Mouse (Mus musculus) kidney, adult 2 months (tissue): ENCODE measurements around the gene Car11. TPM values are rescaled to one million over a fixed set of nuclear protein-coding genes. Genes with fewer than 3 reads are reported as not detected.

Source experiments
- DNase-seq: peaks from one replicate; pipeline ENCODE4 v3.0.0; 2021
- H3K27ac ChIP-seq: fragments of 200-500 bp; 2 replicates; pipeline ENCODE4 v1.5.1; 2012; ENCODE audit warnings: low read depth, low read length, control low read depth, inconsistent platforms; ENCODE audit not compliant: insufficient read depth
- H3K27me3 ChIP-seq: fragments of 200-500 bp; replicated peaks from 2 replicates; pipeline ENCODE4 v1.6.1; 2012; ENCODE audit warnings: mild to moderate bottlenecking, moderate library complexity, low read length, inconsistent platforms; ENCODE audit not compliant: control insufficient read depth, insufficient read depth
- H3K36me3 ChIP-seq: fragments of 200-500 bp; 2 replicates; pipeline ENCODE4 v1.6.1; 2012; ENCODE audit warnings: mild to moderate bottlenecking, moderate library complexity, low read length, inconsistent platforms; ENCODE audit not compliant: control insufficient read depth, insufficient read depth
- H3K4me1 ChIP-seq: fragments of 200-500 bp; 2 replicates; pipeline ENCODE4 v1.6.1; 2011; ENCODE audit warnings: low read length; ENCODE audit not compliant: control insufficient read depth, insufficient read depth
- H3K4me3 ChIP-seq: fragments of 200-500 bp; 2 replicates; pipeline ENCODE4 v1.5.1; 2011; ENCODE audit warnings: mild to moderate bottlenecking, low read depth, low read length, control low read depth; ENCODE audit not compliant: insufficient read depth
- CTCF ChIP-seq: fragments of 200-500 bp; conservative IDR thresholded peaks from 2 replicates; pipeline ENCODE4 v1.5.1; 2011; ENCODE audit warnings: low read depth, mild to moderate bottlenecking, control low read depth, low read length, moderate library complexity, mixed read lengths; ENCODE audit not compliant: insufficient read depth, insufficient read length
- POLR2A ChIP-seq: fragments of 200-500 bp; IDR thresholded peaks from one replicate; pipeline ENCODE4 v1.6.1; 2011; ENCODE audit warnings: low read depth, low read length, control low read depth
- WGBS: fragments of 180-500 bp; shearing (Covaris S2); methylation state at CpG from one replicate; pipeline ENCODE4 v1.1.7; 2018; 5-methylcytosine and 5-hydroxymethylcytosine counted together
- polyA plus RNA-seq: library from polyadenylated mRNA; depleted of rRNA; stranded (reverse); fragments of >200 nt; gene quantifications from 2 replicates; pipeline ENCODE4 v1.2.3, GENCODE M21; 2012

Car11 gene
- polyA plus RNA-seq, 1 experiment = 8.1 TPM

- WGBS = 83% methylated on average over 24 of the region's 24 CpGs
- TF ChIP-seq POLR2A (peak; percentile 58), CTCF (no peak)
- H3K27me3 ChIP-seq = no peaks in the 10 kb centered on the region
- no peak overlapping the region for H3K4me3 ChIP-seq
- H3K36me3 ChIP-seq = peaks cover 16% of the 10 kb centered on the region; the same call in 1 of the 2 replicates
- no peak overlapping the region; the same call in 1 of the 2 replicates for H3K27ac ChIP-seq
- DNase-seq = peak; percentile 20
- peaks cover 46% of the 10 kb centered on the region for H3K4me1 ChIP-seq
These were observed 11.8 kb downstream of the Car11 start for GRCm38 (mm10) chr7:45711316-45712021.

DNA sequence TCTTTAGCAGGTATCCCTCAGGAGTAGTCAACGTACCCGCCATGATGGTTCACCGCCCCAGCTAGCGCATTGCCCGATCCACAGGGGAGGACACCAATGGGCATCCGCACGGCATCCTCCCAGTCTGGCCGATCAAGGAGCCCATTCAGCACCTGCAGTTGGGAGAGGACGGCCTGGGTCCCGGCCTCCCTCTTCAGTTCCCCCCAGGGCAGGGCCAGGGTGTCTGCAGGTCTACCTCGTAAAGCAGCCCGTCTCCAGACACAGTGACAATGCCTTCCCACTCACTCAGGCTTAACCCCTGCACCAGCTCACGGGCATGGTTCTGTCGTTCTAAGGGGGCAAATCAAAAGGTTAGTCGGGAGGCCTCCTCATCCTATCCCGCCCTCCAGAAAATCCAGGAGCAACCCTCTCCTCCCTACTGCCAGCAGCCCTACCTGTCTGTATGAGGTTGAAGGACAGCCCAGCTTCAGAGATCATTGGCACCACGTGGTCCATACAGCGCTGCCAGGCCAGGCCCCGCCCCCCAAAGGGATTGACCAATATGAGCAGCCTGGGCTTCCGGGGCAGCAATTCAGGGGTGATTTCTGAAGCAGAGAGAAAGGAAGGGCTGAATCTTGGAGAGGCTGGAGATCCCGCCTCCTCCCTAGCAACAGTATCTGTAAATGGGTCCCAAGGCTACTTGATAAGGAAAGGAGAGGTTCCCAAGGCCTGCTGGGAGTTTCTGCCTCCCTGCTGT, 12.5 kb downstream of the Car11 start:
- H3K27me3 ChIP-seq = no peaks in the 10 kb centered on the region
- no peak overlapping the region for H3K4me3 ChIP-seq
- peak overlapping the region; percentile 94 for H3K27ac ChIP-seq
- H3K36me3 ChIP-seq = peaks cover 16% of the 10 kb centered on the region; the same call in 1 of the 2 replicates
- DNase-seq = peak; percentile 96
- TF ChIP-seq POLR2A (peak; percentile 41), CTCF (no peak)
- H3K4me1 ChIP-seq = peaks cover 46% of the 10 kb centered on the region
- WGBS = 65% methylated on average over 21 of the region's 21 CpGs

- DNase-seq = peak; percentile 52
- Histone ChIP-seq H3K4me1 (peaks cover 37% of the 10 kb centered on the region), H3K27me3 (no peaks in the 10 kb centered on the region), H3K36me3 (peaks cover 15% of the 10 kb centered on the region; the same call in 1 of the 2 replicates), H3K4me3 (no peak overlapping the region; the same call in 1 of the 2 replicates), H3K27ac (peak overlapping the region; percentile 94)
- no peak for TF ChIP-seq CTCF
- no peak for TF ChIP-seq POLR2A
- WGBS = 75% methylated on average over 16 of the region's 16 CpGs
These were observed 13.8 kb downstream of the Car11 start for GRCm38 (mm10) chr7:45713396-45713795.

GRCm38 (mm10) chr7:45713881-45714520, 14.4 kb downstream of the Car11 start:
- WGBS = 34% methylated on average over 6 of the region's 6 CpGs
- Histone ChIP-seq H3K4me1 (peaks cover 31% of the 10 kb centered on the region), H3K36me3 (peaks cover 12% of the 10 kb centered on the region; the same call in 1 of the 2 replicates), H3K27ac (peak overlapping the region; percentile 94), H3K4me3 (peak overlapping the region; percentile 88), H3K27me3 (no peaks in the 10 kb centered on the region)
- TF ChIP-seq POLR2A = no peak
- no peak for TF ChIP-seq CTCF
- DNase-seq = peak; percentile 56

- peak overlapping the region; percentile 94 for H3K27ac ChIP-seq
- H3K27me3 ChIP-seq = no peaks in the 10 kb centered on the region
- H3K4me1 ChIP-seq = peaks cover 32% of the 10 kb centered on the region
- TF ChIP-seq POLR2A (no peak), CTCF (no peak)
- peak overlapping the region; percentile 88 for H3K4me3 ChIP-seq
- DNase-seq = peak; percentile 72
- H3K36me3 ChIP-seq = peaks cover 10% of the 10 kb centered on the region; the same call in 1 of the 2 replicates
- 4% methylated on average over 14 of the region's 14 CpGs for WGBS
These were observed 15.0 kb downstream of the Car11 start for GRCm38 (mm10) chr7:45714630-45715089.

DNA sequence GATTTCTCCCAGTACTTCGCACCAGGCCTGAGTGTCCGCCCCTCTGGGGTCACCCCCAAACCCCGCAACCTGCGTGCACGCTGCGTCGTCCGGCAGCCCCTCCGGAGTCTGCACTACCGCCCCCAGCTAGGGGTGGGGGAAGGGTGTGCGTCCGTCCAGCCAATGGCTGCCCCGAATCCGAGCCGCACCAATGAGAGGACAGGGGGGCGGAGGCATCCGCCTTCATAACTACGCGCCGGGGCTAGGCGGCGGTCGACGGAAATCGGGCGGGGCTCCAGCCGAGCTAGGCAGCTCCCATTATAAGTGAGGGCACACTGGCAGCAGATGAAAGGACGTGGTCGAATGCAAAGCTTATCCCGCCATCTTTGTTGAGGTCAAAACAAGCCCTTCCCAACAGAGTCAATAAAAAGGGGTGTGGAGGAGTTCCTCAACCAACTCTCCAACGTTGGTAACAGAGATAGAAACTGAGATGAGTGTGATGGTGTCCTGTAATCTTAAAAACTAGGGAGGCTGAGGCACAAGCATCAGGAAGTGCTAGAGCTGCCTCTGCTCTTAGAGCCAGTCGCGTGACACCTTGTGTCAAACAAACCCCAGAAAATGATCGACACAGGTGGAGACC, 15.6 kb downstream of the Car11 start, which contains the start of gene Rpl18:
Rpl18 (plus strand) TSS at position 368 of the 619 bp plus-strand sequence.
- Histone ChIP-seq H3K4me1 (peaks cover 32% of the 10 kb centered on the region), H3K27ac (peak within 1 kb of the TSS; percentile 94), H3K4me3 (peak within 1 kb of the TSS; percentile 88), H3K27me3 (no peaks in the 10 kb centered on the region), H3K36me3 (peaks cover 5% of the 10 kb centered on the region; the same call in 1 of the 2 replicates)
- peak; percentile 99 for DNase-seq
- 7% methylated on average over 34 of the region's 34 CpGs for WGBS
- TF ChIP-seq POLR2A = peak; percentile 62
- no peak for TF ChIP-seq CTCF
